Mouse (Mus musculus) midbrain, embryonic 12.5 days (tissue): ENCODE measurements around the gene Rpain. TPM values are rescaled to one million over a fixed set of nuclear protein-coding genes. Genes with fewer than 3 reads are reported as not detected.
A peak's percentile ranks its signal among the peaks of the same experiment; 100 is the strongest.

Experiments used
- ATAC-seq: fragments of 200-750 bp; cut with Nextera tagmentation; 2 replicates; pipeline ENCODE4 v1.8.0; 2017; ENCODE audit warnings: low read depth, moderate TSS enrichment, moderate library complexity; ENCODE audit not compliant: low FRiP score
- H3K27ac ChIP-seq: fragments of 300-500 bp; sonication (generic); replicated peaks from 2 replicates; pipeline ENCODE4 v1.5.1; 2016; ENCODE audit warnings: mild to moderate bottlenecking
- H3K27me3 ChIP-seq: fragments of 300-500 bp; sonication (generic); 2 replicates; pipeline ENCODE4 v1.6.1; 2016; ENCODE audit warnings: mild to moderate bottlenecking
- H3K36me3 ChIP-seq: fragments of 300-500 bp; sonication (generic); 2 replicates; pipeline ENCODE4 v1.6.1; 2016
- H3K4me1 ChIP-seq: fragments of 300-500 bp; sonication (generic); 2 replicates; pipeline ENCODE4 v1.6.1; 2016
- H3K4me2 ChIP-seq: fragments of 300-500 bp; sonication (generic); replicated peaks from 2 replicates; pipeline ENCODE4 v1.6.1; 2016; ENCODE audit warnings: mild to moderate bottlenecking, moderate library complexity
- H3K4me3 ChIP-seq: fragments of 300-500 bp; sonication (generic); 2 replicates; pipeline ENCODE4 v1.5.1; 2016; ENCODE audit warnings: mild to moderate bottlenecking
- H3K9ac ChIP-seq: fragments of 300-500 bp; sonication (generic); replicated peaks from 2 replicates; pipeline ENCODE4 v1.6.1; 2016; ENCODE audit warnings: mild to moderate bottlenecking, moderate library complexity
- H3K9me3 ChIP-seq: fragments of 300-500 bp; sonication (generic); 2 replicates; pipeline ENCODE4 v1.6.1; 2016; ENCODE audit warnings: mild to moderate bottlenecking
- WGBS: fragments of 180-500 bp; shearing (Covaris S2); methylation state at CpG from one replicate; pipeline ENCODE4 v1.1.7; 2016; 5-methylcytosine and 5-hydroxymethylcytosine counted together
- polyA plus RNA-seq: library from polyadenylated mRNA; unstranded; fragments of >200 nt; fragmentation: Nextera tagmentation; extraction: Ambion mirVana; gene quantifications from 2 replicates; pipeline ENCODE4 v1.2.1, GENCODE M21; 2016

Gene Rpain
- polyA plus RNA-seq, 1 experiment from 2014 or later = 75.6 TPM

DNA sequence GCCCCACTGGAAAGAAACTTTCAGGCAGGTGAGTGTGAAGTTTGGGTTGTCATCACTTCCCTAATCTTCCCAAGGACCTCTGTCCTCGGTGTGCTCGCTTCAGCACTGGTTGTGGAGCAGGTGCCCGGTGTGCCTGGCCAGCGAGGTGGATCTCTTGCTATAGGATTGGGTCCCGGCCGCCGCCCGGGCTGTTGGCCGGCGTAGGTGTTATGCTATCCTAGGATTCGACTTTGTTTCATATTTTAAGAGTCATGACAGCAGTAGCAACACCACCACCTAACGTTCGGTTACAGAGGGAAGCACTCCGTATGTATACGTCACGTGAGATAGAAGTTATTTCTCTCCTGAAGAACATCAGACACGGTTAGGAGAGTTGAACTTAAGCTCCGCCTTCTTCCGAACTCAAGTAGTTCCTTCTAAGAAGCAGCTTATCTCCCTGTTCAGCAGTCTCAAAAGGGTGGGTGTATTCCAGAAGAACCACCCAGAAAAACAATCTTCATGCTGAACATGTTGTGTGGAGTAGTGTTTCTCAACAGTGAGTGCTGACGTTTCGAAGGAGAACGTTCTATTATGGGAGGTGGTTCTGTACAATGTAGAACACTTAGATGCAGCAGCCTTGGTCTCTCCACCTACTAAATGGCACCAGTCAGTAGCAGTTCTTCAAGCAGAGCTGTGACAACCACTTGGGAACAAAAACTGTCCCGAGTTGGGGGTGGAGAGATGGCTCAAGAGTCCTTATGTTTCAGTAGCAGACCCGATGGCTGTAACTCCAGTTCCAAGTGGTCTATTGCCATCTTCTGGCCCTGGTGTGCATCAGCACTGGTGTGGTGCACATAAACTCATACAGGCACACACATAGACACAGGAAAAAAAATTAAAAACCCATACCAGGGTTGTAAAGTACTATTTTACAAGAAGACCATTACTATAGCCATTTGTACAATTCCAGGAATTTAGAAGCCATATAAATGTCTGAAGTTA lies 837 bp downstream of the Rpain start:
- WGBS = 17% methylated on average over 24 of the region's 24 CpGs
- Histone ChIP-seq H3K27ac (peak overlapping the region; percentile 85), H3K36me3 (peaks cover 35% of the 10 kb centered on the region), H3K4me1 (peaks cover 15% of the 10 kb centered on the region), H3K9ac (peak overlapping the region; percentile 67), H3K4me2 (peak overlapping the region; percentile 80), H3K27me3 (no peaks in the 10 kb centered on the region), H3K4me3 (peak overlapping the region; percentile 74), H3K9me3 (no peaks in the 10 kb centered on the region)
- peak; percentile 39 for ATAC-seq

- H3K36me3 ChIP-seq = peaks cover 44% of the 10 kb centered on the region
These were observed 2.6 kb downstream of the Rpain start for GRCm38 (mm10) chr11:70972586-70972985.

DNA sequence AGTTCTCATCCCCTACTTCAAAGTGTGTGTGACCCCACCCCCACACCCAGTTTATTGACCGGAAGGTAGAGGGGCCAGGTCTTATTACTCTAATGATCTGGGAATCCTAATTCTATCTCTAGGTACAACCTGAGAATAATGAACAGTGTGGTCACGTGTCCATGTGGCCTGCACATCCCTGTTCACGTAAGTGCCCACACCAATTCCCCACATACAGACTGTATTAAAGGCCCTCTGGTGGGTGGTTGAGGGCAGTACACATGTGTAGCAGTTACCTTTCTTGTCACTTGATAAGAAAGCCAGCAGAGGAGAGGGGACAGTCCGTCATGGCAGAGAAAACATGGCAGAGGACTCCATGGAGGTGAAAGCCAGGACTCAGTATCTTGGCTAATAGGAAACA lies 3.9 kb downstream of the Rpain start:
- H3K4me1 ChIP-seq = peaks cover 7% of the 10 kb centered on the region
- 80% methylated on average over 4 of the region's 4 CpGs for WGBS
- H3K4me3 ChIP-seq = no peak overlapping the region
- H3K9me3 ChIP-seq = no peaks in the 10 kb centered on the region
- H3K9ac ChIP-seq = no peak overlapping the region
- H3K4me2 ChIP-seq = no peak overlapping the region
- ATAC-seq = no peak
- H3K27ac ChIP-seq = no peak overlapping the region
- no peaks in the 10 kb centered on the region for H3K27me3 ChIP-seq
- peaks cover 57% of the 10 kb centered on the region for H3K36me3 ChIP-seq

More at GRCm38 (mm10) chr11:70972586-70972985, 2.6 kb downstream of the Rpain start:
- H3K27ac ChIP-seq = no peak overlapping the region
- ATAC-seq = no peak
- no peak overlapping the region for H3K9ac ChIP-seq
- H3K9me3 ChIP-seq = no peaks in the 10 kb centered on the region
- 60% methylated on average over 1 of the region's 1 CpGs for WGBS
- peaks cover 15% of the 10 kb centered on the region for H3K4me1 ChIP-seq
- H3K27me3 ChIP-seq = no peaks in the 10 kb centered on the region
- H3K4me3 ChIP-seq = no peak overlapping the region
- H3K4me2 ChIP-seq = no peak overlapping the region

DNA sequence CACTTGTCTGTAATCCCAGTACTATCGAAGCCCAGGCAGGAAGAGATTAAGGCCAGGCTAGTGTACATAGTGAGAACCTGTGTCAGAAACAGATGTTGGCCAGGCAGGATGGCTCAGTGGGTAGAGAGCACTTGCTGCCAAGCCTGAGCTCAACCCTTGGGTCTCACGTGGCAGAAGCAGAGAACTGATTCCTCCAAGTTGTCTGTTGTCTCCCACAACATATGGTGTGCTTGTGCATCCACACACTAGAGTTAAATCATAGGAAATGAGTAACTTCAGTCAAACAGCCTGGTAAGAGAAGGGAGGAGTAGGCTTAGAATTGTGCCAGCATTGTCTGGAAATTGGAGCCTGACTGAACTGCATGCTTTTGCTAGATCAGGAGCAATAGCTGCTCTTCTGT lies 5.2 kb downstream of the Rpain start:
- no peaks in the 10 kb centered on the region for H3K27me3 ChIP-seq
- H3K4me1 ChIP-seq = peaks cover 5% of the 10 kb centered on the region
- H3K36me3 ChIP-seq = peaks cover 70% of the 10 kb centered on the region
- no peak overlapping the region for H3K9ac ChIP-seq
- H3K9me3 ChIP-seq = no peaks in the 10 kb centered on the region
- 78% methylated on average over 2 of the region's 2 CpGs for WGBS
- H3K27ac ChIP-seq = no peak overlapping the region
- H3K4me2 ChIP-seq = no peak overlapping the region
- H3K4me3 ChIP-seq = no peak overlapping the region
- no peak for ATAC-seq

DNA sequence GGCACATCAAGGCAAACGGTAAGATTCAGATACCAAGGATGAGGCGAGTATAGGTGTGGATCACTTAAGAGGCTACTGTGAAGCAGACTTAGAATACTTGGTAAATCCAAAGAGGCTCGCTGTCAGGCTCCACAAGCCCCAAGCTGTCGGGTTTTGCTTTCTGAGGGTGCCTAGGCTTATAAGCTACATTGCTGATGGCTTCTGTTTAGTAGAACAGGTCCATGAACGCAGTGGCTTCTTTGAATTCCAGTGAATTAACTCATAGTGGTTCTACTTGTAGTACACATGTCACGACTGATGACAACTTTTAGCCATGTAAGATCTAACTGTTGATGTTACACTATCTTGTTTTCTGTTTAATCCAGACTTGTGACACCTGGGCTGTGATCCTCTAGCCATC lies 7.3 kb downstream of the Rpain start:
- Histone ChIP-seq H3K9me3 (no peaks in the 10 kb centered on the region), H3K4me2 (no peak overlapping the region), H3K9ac (no peak overlapping the region), H3K27me3 (no peaks in the 10 kb centered on the region), H3K4me3 (no peak overlapping the region), H3K27ac (no peak overlapping the region), H3K36me3 (peaks cover 77% of the 10 kb centered on the region), H3K4me1 (peaks cover 8% of the 10 kb centered on the region)
- no peak for ATAC-seq
- 90% methylated on average over 6 of the region's 6 CpGs for WGBS

- H3K9ac ChIP-seq = no peak overlapping the region
- H3K36me3 ChIP-seq = peaks cover 67% of the 10 kb centered on the region
- H3K4me2 ChIP-seq = no peak overlapping the region
- H3K27me3 ChIP-seq = no peaks in the 10 kb centered on the region
- peaks cover 8% of the 10 kb centered on the region for H3K4me1 ChIP-seq
- no peaks in the 10 kb centered on the region for H3K9me3 ChIP-seq
- H3K4me3 ChIP-seq = no peak overlapping the region
- H3K27ac ChIP-seq = no peak overlapping the region
- 92% methylated on average over 6 of the region's 6 CpGs for WGBS
- no peak for ATAC-seq
These were observed 10.2 kb downstream of the Rpain start for GRCm38 (mm10) chr11:70980232-70980631.

DNA sequence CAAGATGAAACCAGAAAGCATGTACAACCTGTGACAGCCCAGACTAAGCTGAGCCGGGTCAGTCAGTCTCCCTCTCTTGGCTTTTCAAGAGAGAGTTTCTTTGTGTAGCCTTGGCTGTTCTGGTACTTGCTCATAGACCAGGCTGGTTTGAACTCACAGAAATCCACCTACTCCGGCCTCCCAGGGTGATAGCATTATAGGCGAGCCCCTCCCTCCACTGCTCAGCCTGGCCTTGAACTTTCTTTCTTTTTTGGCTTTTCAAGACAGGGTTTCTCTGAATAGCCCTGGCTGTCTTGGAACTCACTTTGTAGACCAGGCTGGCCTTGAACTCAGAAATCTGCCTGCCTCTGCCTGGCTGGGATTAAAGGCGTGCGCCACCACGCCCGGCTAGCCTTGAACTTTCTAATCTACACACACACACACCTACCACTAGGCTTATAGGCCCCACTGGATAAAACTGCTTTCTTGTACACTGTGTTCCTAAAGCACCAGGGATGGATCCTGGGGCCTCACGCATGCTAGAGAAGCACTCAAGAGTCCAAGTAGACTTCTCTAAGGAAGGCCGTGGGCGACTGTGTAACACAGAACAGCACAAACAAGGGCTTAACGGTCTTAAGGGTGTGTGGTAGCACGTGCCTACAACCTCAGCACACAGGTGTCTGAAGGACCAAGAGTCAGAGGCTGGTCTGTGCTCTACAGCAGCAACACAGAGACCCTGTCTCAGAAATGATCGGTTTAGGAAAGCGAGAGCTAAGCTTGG lies 10.9 kb downstream of the Rpain start:
- 93% methylated on average over 14 of the region's 14 CpGs for WGBS
- Histone ChIP-seq H3K4me3 (no peak overlapping the region), H3K27me3 (no peaks in the 10 kb centered on the region), H3K27ac (no peak overlapping the region), H3K9ac (no peak overlapping the region), H3K9me3 (no peaks in the 10 kb centered on the region), H3K4me1 (peaks cover 8% of the 10 kb centered on the region), H3K36me3 (peaks cover 67% of the 10 kb centered on the region), H3K4me2 (peak overlapping the region; percentile 76; the same call in 1 of the 2 replicates)
- no peak for ATAC-seq

GRCm38 (mm10) chr11:70982030-70982429 lies 12.0 kb downstream of the Rpain start:
- Histone ChIP-seq H3K9ac (peak overlapping the region; percentile 92), H3K27ac (no peak overlapping the region), H3K4me2 (peak overlapping the region; percentile 76), H3K27me3 (no peaks in the 10 kb centered on the region), H3K4me1 (peaks cover 8% of the 10 kb centered on the region), H3K4me3 (peak overlapping the region; percentile 100), H3K36me3 (peaks cover 67% of the 10 kb centered on the region), H3K9me3 (no peaks in the 10 kb centered on the region)
- no peak for ATAC-seq
- 13% methylated on average over 12 of the region's 12 CpGs for WGBS

DNA sequence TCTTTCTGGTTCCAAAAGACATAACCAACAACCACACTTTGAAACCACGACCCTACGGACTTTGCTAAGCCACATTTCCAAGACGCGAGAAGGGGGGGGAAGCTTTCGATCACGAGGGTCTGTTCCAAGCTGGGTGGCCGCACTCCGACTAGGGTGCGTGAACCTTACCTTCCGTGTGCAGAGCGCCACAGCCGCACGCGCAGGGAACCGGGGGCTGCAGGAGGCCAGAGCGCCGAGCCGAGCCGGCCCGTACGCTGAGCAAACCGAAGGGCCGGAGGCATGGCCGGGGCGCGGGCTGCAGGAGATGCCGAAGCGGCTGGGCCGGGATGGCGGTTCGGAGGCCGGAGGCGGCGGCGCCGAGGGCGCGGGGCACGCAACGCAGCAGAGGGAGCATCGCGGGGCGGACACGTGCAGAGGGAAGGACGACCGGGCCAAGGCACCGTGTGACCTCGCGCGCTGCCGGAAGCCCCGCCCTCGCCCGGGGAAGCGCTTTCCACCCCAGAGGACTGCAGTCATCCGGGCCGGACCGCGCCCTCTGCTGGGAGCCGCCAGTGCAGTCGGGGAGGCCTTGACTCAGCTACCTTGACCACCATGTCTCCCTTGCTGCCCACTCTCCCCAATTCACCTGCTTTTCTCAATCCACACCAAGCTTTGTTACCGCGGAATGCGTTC lies 12.7 kb downstream of the Rpain start, which contains the start of gene C1qbp:
Gene C1qbp (minus strand): TSS at position 470 of the 672 bp plus-strand sequence.
- WGBS = 2% methylated on average over 55 of the region's 64 CpGs
- peak; percentile 96 for ATAC-seq
- Histone ChIP-seq H3K4me3 (peak within 1 kb of the TSS; percentile 100), H3K27me3 (no peaks in the 10 kb centered on the region), H3K4me1 (peaks cover 8% of the 10 kb centered on the region), H3K27ac (0 out of 2 replicates have a peak within 1 kb of the TSS, but pooled peaks have one; percentile 46), H3K4me2 (peak within 1 kb of the TSS; percentile 76), H3K36me3 (peaks cover 67% of the 10 kb centered on the region), H3K9me3 (no peaks in the 10 kb centered on the region), H3K9ac (peak within 1 kb of the TSS; percentile 92)

DNA sequence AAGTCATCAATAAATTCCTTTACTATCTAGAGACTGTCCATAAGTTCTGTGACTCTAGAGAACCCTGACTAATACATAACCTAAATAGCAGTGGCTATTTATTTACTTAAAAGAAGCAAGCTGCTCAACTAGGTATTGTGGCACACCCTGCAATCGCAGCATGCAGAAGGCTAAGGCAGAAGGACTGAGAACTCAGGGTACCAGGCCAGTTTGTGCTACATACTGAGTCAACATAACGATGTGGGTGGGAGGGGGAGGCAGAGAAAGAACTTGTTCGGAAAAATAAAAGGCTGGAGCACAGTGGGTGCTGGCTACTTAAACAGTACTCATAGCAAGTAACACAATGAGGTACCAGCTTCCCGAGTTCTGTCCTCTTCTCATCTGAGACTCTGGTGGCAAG lies 31.2 kb downstream of the Rpain start:
- H3K4me3 ChIP-seq = no peak overlapping the region
- no peak overlapping the region for H3K27ac ChIP-seq
- H3K9me3 ChIP-seq = no peaks in the 10 kb centered on the region
- no peak overlapping the region for H3K9ac ChIP-seq
- H3K4me2 ChIP-seq = no peak overlapping the region
- peaks cover 27% of the 10 kb centered on the region for H3K36me3 ChIP-seq
- no peak for ATAC-seq
- 91% methylated on average over 4 of the region's 4 CpGs for WGBS
- H3K27me3 ChIP-seq = no peaks in the 10 kb centered on the region
- peaks cover 16% of the 10 kb centered on the region for H3K4me1 ChIP-seq

DNA sequence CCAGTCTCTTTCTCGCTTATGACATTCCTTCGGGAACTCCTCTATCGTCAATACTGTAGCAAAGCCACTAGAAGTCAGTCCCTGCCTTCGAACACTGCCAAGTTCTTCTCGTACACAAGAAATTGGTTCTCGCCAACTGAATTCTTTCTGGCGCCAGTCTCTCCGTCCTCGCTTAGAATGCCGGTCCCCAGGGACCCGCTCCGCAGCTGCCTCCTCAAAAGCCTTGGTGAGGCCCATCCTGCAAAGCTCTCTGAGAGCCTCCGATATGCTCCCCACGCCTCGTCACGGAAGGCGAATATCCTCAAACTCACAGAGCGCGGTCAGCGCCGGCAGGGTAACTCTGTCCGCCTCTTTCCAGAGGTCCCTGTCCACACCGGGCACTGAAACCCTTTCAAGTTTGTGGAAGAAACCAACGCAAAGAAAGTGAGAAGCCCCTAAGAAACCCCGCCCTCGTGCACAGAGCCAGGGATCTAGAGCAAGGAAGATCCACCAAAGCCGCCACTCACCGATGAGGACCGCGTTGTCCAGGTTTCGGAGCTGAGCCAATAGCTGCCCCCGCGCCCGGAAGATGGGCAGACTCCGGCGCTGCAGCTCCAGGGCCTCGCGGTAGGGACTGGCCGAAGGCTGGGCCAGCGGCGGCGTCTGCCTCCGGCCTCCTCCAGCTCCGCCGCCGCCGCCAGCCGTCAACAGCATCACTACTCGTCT lies 33.8 kb downstream of the Rpain start:
- H3K4me1 ChIP-seq = peaks cover 16% of the 10 kb centered on the region
- WGBS = under 1% methylated on average over 49 of the region's 49 CpGs
- H3K4me2 ChIP-seq = peak overlapping the region; percentile 94
- no peaks in the 10 kb centered on the region for H3K27me3 ChIP-seq
- H3K36me3 ChIP-seq = peaks cover 17% of the 10 kb centered on the region
- no peaks in the 10 kb centered on the region for H3K9me3 ChIP-seq
- ATAC-seq = peak; percentile 88
- H3K4me3 ChIP-seq = peak overlapping the region; percentile 92
- peak overlapping the region; percentile 78 for H3K27ac ChIP-seq
- H3K9ac ChIP-seq = peak overlapping the region; percentile 79
